Mouse (Mus musculus) small intestine, adult 2 months (tissue): ENCODE results near the gene Ildr1. TPM values are rescaled to one million over a fixed set of nuclear protein-coding genes. Genes with fewer than 3 reads are reported as not detected.

Experiments used
- H3K27ac ChIP-seq: fragments of 200-500 bp; 2 replicates; pipeline ENCODE4 v1.5.1; 2012; ENCODE audit warnings: low read depth, low read length, control low read depth, inconsistent platforms; ENCODE audit not compliant: insufficient read depth
- H3K27me3 ChIP-seq: fragments of 200-500 bp; 2 replicates; pipeline ENCODE4 v1.6.1; 2012; ENCODE audit warnings: mild to moderate bottlenecking, moderate library complexity, low read length, inconsistent platforms; ENCODE audit not compliant: control insufficient read depth, insufficient read depth
- H3K36me3 ChIP-seq: fragments of 200-500 bp; 2 replicates; pipeline ENCODE4 v1.6.1; 2012; ENCODE audit warnings: mild to moderate bottlenecking, low read length, control low read depth, inconsistent platforms; ENCODE audit not compliant: control insufficient read depth, insufficient read depth
- H3K4me1 ChIP-seq: fragments of 200-500 bp; 2 replicates; pipeline ENCODE4 v1.6.1; 2012; ENCODE audit warnings: low read length, inconsistent platforms, mixed read lengths; ENCODE audit not compliant: control insufficient read depth, insufficient read depth, insufficient read length
- H3K4me3 ChIP-seq: fragments of 200-500 bp; 2 replicates; pipeline ENCODE4 v1.5.1; 2012; ENCODE audit warnings: low read depth, mild to moderate bottlenecking, control low read depth, inconsistent platforms, low read length, moderate library complexity
- CTCF ChIP-seq: fragments of 200-500 bp; IDR thresholded peaks from 2 replicates; pipeline ENCODE4 v1.5.1; 2012; ENCODE audit warnings: low read depth, mild to moderate bottlenecking, control low read depth, inconsistent platforms, low read length, moderate library complexity, mixed read lengths; ENCODE audit not compliant: insufficient replicate concordance, insufficient read length; ENCODE audit errors: extremely low read depth
- POLR2A ChIP-seq: fragments of 200-500 bp; IDR thresholded peaks from 2 replicates; pipeline ENCODE4 v1.6.1; 2012; ENCODE audit warnings: low read depth, mild to moderate bottlenecking, control low read depth, inconsistent platforms, low read length, moderate library complexity
- WGBS: fragments of 180-500 bp; shearing (Covaris S2); methylation state at CpG from one replicate; pipeline ENCODE4 v1.1.7; 2018; 5-methylcytosine and 5-hydroxymethylcytosine counted together
- polyA plus RNA-seq: library from polyadenylated mRNA; depleted of rRNA; stranded (reverse); fragments of >200 nt; gene quantifications from 2 replicates; pipeline ENCODE4 v1.2.3, GENCODE M21; 2012

Gene Ildr1
- polyA plus RNA-seq, 1 experiment: 3.3 TPM

DNA sequence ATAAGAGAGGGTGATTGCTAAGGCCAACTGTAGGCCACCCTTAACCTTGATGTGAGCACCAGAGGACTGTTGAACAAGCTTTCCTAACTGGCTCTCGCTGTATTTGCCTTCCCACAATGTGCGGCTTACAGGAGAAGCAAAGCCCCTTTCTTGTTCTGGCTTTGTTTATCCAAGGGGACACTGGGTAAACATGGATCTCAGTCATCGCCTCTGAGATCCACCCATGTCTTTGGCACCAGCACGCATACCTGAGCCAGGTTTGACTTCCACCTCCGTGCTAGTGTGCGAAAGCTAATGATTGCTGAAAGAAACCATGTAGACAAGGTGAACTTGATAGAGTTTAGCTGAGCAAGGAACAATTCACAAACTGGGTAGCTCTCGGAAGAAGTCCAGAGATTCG lies 49.8 kb downstream of the Ildr1 start:
- no peak for TF ChIP-seq CTCF
- no peak for TF ChIP-seq POLR2A
- no peaks in the 10 kb centered on the region for H3K36me3 ChIP-seq
- no peaks in the 10 kb centered on the region for H3K4me1 ChIP-seq
- no peaks in the 10 kb centered on the region for H3K27me3 ChIP-seq
- H3K27ac ChIP-seq: no peak overlapping the region
- WGBS: 48% methylated on average over 8 of the region's 8 CpGs
- no peak overlapping the region for H3K4me3 ChIP-seq

GRCm38 (mm10) chr16:36747068-36747467 lies 53.3 kb downstream of the Ildr1 start:
- no peak overlapping the region for H3K4me3 ChIP-seq
- 43% methylated on average over 4 of the region's 4 CpGs for WGBS
- TF ChIP-seq POLR2A: no peak
- no peak for TF ChIP-seq CTCF
- H3K27me3 ChIP-seq: no peaks in the 10 kb centered on the region
- no peaks in the 10 kb centered on the region for H3K4me1 ChIP-seq
- H3K27ac ChIP-seq: no peak overlapping the region
- H3K36me3 ChIP-seq: no peaks in the 10 kb centered on the region

DNA sequence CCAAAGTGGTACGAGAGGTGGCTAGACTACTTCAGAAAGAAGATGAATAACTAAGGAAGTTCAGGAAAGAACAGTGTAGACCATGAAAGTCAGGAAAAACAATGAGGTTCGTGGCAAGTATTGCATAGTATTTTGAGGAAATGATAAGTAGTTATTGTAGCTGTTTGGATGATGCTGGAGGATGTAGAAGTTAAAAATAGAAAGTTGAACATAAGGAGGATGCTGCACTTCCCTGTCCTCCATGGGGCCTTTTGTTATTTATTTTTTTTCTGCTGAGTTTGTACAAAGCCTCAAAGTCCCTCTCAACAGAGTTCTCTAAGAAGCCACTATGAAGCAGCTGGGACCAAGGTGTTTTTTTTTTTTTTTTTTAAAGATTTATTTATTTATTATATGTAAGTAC lies 54.0 kb downstream of the Ildr1 start:
- no peak overlapping the region for H3K4me3 ChIP-seq
- TF ChIP-seq POLR2A: no peak
- no peak for TF ChIP-seq CTCF
- H3K4me1 ChIP-seq: no peaks in the 10 kb centered on the region
- 54% methylated on average over 2 of the region's 2 CpGs for WGBS
- no peaks in the 10 kb centered on the region for H3K27me3 ChIP-seq
- no peak overlapping the region for H3K27ac ChIP-seq
- H3K36me3 ChIP-seq: no peaks in the 10 kb centered on the region

GRCm38 (mm10) chr16:36751979-36752378 lies 58.2 kb downstream of the Ildr1 start:
- no peaks in the 10 kb centered on the region for H3K4me1 ChIP-seq
- 83% methylated on average over 3 of the region's 3 CpGs for WGBS
- no peaks in the 10 kb centered on the region for H3K27me3 ChIP-seq
- no peak overlapping the region for H3K27ac ChIP-seq
- no peak for TF ChIP-seq POLR2A
- TF ChIP-seq CTCF: no peak
- no peak overlapping the region for H3K4me3 ChIP-seq
- H3K36me3 ChIP-seq: no peaks in the 10 kb centered on the region

- TF ChIP-seq CTCF (no peak), POLR2A (no peak)
These were observed 76.5 kb downstream of the Ildr1 start for GRCm38 (mm10) chr16:36770191-36770771.

DNA sequence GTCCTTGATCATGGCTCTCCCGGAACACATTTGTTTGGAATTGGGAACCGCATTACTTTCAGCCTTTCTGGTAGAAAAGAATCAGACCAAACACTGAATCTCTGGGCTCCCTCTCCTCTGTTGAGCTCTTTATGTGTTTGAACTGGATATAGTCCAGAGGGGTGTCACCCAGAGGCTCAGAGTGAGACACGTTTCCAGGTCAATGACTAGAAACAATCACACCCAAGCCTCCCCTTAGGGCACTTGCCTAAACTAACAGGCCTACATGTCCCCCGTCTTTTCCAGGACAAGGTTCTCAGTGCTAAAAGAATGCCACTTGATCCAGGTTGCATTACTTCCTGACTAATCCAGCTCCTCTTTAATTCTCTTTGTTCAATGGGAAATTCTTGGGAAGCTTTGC lies 77.1 kb downstream of the Ildr1 start:
- Histone ChIP-seq H3K27me3 (no peaks in the 10 kb centered on the region), H3K27ac (no peak overlapping the region), H3K4me3 (no peak overlapping the region), H3K36me3 (no peaks in the 10 kb centered on the region), H3K4me1 (no peaks in the 10 kb centered on the region)
- no peak for TF ChIP-seq POLR2A
- TF ChIP-seq CTCF: no peak
- 78% methylated on average over 4 of the region's 4 CpGs for WGBS

More at GRCm38 (mm10) chr16:36770191-36770771, 76.5 kb downstream of the Ildr1 start:
- H3K36me3 ChIP-seq: no peaks in the 10 kb centered on the region
- no peak overlapping the region for H3K4me3 ChIP-seq
- no peaks in the 10 kb centered on the region for H3K4me1 ChIP-seq
- no peak overlapping the region for H3K27ac ChIP-seq
- no peaks in the 10 kb centered on the region for H3K27me3 ChIP-seq
- WGBS: 89% methylated on average over 9 of the region's 13 CpGs

GRCm38 (mm10) chr16:36771244-36771643 lies 77.5 kb downstream of the Ildr1 start:
- Histone ChIP-seq H3K36me3 (no peaks in the 10 kb centered on the region), H3K4me3 (no peak overlapping the region), H3K4me1 (no peaks in the 10 kb centered on the region), H3K27me3 (no peaks in the 10 kb centered on the region), H3K27ac (no peak overlapping the region)
- TF ChIP-seq CTCF (no peak), POLR2A (no peak)
- 87% methylated on average over 2 of the region's 2 CpGs for WGBS

- no peak overlapping the region for H3K4me3 ChIP-seq
- no peak overlapping the region for H3K27ac ChIP-seq
- H3K27me3 ChIP-seq: no peaks in the 10 kb centered on the region
- H3K36me3 ChIP-seq: no peaks in the 10 kb centered on the region
- H3K4me1 ChIP-seq: no peaks in the 10 kb centered on the region
- WGBS: 92% methylated on average over 3 of the region's 3 CpGs
- no peak for TF ChIP-seq CTCF
- no peak for TF ChIP-seq POLR2A
These were observed 77.9 kb downstream of the Ildr1 start for GRCm38 (mm10) chr16:36771703-36772102.
